Mouse (Mus musculus) lung, adult 2 months (tissue): ENCODE results near the gene Ctnnal1. TPM values are rescaled to one million over a fixed set of nuclear protein-coding genes. Genes with fewer than 3 reads are reported as not detected.

Experiments used
- DNase-seq: peaks from one replicate; pipeline ENCODE4 v3.0.0; 2022
- H3K4me1 ChIP-seq: fragments of 200-500 bp; 2 replicates; pipeline ENCODE4 v1.6.1; 2011; ENCODE audit warnings: low read length; ENCODE audit not compliant: control insufficient read depth, insufficient read depth
- H3K4me3 ChIP-seq: fragments of 200-500 bp; replicated peaks from 2 replicates; pipeline ENCODE3; 2011; ENCODE audit warnings: low read depth, mild to moderate bottlenecking, control low read depth, low read length; ENCODE audit errors: extremely low read depth
- CTCF ChIP-seq: fragments of 200-500 bp; IDR thresholded peaks from 2 replicates; pipeline ENCODE4 v1.5.1; 2011; ENCODE audit warnings: mild to moderate bottlenecking, low read length, control low read depth; ENCODE audit not compliant: insufficient read depth
- POLR2A ChIP-seq: fragments of 200-500 bp; IDR thresholded peaks from 2 replicates; pipeline ENCODE4 v1.6.1; 2011; ENCODE audit warnings: low read depth, mild to moderate bottlenecking, control low read depth, low read length, borderline replicate concordance; ENCODE audit errors: extremely low read depth
- WGBS: fragments of 180-500 bp; shearing (Covaris S2); methylation state at CpG from one replicate; pipeline ENCODE4 v1.1.7; 2018; 5-methylcytosine and 5-hydroxymethylcytosine counted together
- polyA plus RNA-seq: library from polyadenylated mRNA; depleted of rRNA; stranded (reverse); fragments of >200 nt; gene quantifications from 2 replicates; pipeline ENCODE4 v1.2.3, GENCODE M21; 2012; rRNA removed

Ctnnal1 gene
- polyA plus RNA-seq, result 4.4 and 8.8 TPM in 2 replicates

GRCm38 (mm10) chr4:56865003-56865511, at the start of gene Ctnnal1:
Gene Ctnnal1, minus strand, starts transcription at chr4:56865188.
- TF ChIP-seq CTCF, result no peak
- peak; percentile 16; the same call in 1 of the 2 replicates for TF ChIP-seq POLR2A
- WGBS, result 1% methylated on average over 45 of the region's 45 CpGs
- DNase-seq, result peak; percentile 88
- Histone ChIP-seq H3K4me3 (peak within 1 kb of the TSS; percentile 68), H3K4me1 (peaks cover 5% of the 10 kb centered on the region)

GRCm38 (mm10) chr4:56914761-56915160, 49.8 kb upstream of the Ctnnal1 start:
- TF ChIP-seq CTCF (no peak), POLR2A (no peak)
- Histone ChIP-seq H3K4me3 (no peak overlapping the region), H3K4me1 (no peaks in the 10 kb centered on the region)
- 94% methylated on average over 1 of the region's 1 CpGs for WGBS
- DNase-seq, result no peak

GRCm38 (mm10) chr4:56914338-56914737, 49.4 kb upstream of the Ctnnal1 start:
- no peak for TF ChIP-seq CTCF
- TF ChIP-seq POLR2A, result no peak
- Histone ChIP-seq H3K4me3 (no peak overlapping the region), H3K4me1 (no peaks in the 10 kb centered on the region)
- no peak for DNase-seq
- WGBS, result 80% methylated on average over 6 of the region's 6 CpGs

GRCm38 (mm10) chr4:56912382-56913001, 47.5 kb upstream of the Ctnnal1 start:
- WGBS, result 88% methylated on average over 7 of the region's 7 CpGs
- no peak overlapping the region for H3K4me3 ChIP-seq
- no peak for TF ChIP-seq CTCF
- no peak for TF ChIP-seq POLR2A
- no peak for DNase-seq
- no peaks in the 10 kb centered on the region for H3K4me1 ChIP-seq

- no peak for DNase-seq
- 88% methylated on average over 3 of the region's 3 CpGs for WGBS
- Histone ChIP-seq H3K4me1 (no peaks in the 10 kb centered on the region), H3K4me3 (no peak overlapping the region)
- TF ChIP-seq POLR2A (no peak), CTCF (no peak)
Observed at GRCm38 (mm10) chr4:56909568-56909967, 44.6 kb upstream of the Ctnnal1 start.

GRCm38 (mm10) chr4:56907671-56908070, 42.7 kb upstream of the Ctnnal1 start:
- DNase-seq, result no peak
- TF ChIP-seq POLR2A, result no peak
- TF ChIP-seq CTCF, result no peak
- no peaks in the 10 kb centered on the region for H3K4me1 ChIP-seq
- 70% methylated on average over 5 of the region's 5 CpGs for WGBS
- no peak overlapping the region for H3K4me3 ChIP-seq

- TF ChIP-seq POLR2A (no peak), CTCF (no peak)
- Histone ChIP-seq H3K4me1 (no peaks in the 10 kb centered on the region), H3K4me3 (no peak overlapping the region)
- DNase-seq, result no peak
- 89% methylated on average over 3 of the region's 3 CpGs for WGBS
Observed at GRCm38 (mm10) chr4:56906926-56907325, 41.9 kb upstream of the Ctnnal1 start.

- Histone ChIP-seq H3K4me1 (no peaks in the 10 kb centered on the region), H3K4me3 (no peak overlapping the region)
- WGBS, result 87% methylated on average over 5 of the region's 5 CpGs
- no peak for DNase-seq
- no peak for TF ChIP-seq POLR2A
- TF ChIP-seq CTCF, result no peak
Observed at GRCm38 (mm10) chr4:56905507-56905906, 40.5 kb upstream of the Ctnnal1 start.

- Histone ChIP-seq H3K4me3 (no peak overlapping the region), H3K4me1 (no peaks in the 10 kb centered on the region)
- TF ChIP-seq CTCF (no peak), POLR2A (no peak)
- WGBS, result 90% methylated on average over 2 of the region's 2 CpGs
- no peak for DNase-seq
Observed at GRCm38 (mm10) chr4:56901671-56902070, 36.7 kb upstream of the Ctnnal1 start.

- TF ChIP-seq POLR2A (no peak), CTCF (no peak)
- 91% methylated on average over 8 of the region's 8 CpGs for WGBS
- H3K4me3 ChIP-seq, result no peak overlapping the region
- no peaks in the 10 kb centered on the region for H3K4me1 ChIP-seq
- no peak for DNase-seq
Observed at GRCm38 (mm10) chr4:56899216-56899615, 34.2 kb upstream of the Ctnnal1 start.

- WGBS, result 71% methylated on average over 3 of the region's 3 CpGs
- Histone ChIP-seq H3K4me3 (no peak overlapping the region), H3K4me1 (no peaks in the 10 kb centered on the region)
- no peak for DNase-seq
- peak; percentile 22; the same call in 1 of the 2 replicates for TF ChIP-seq CTCF
- no peak for TF ChIP-seq POLR2A
Observed at GRCm38 (mm10) chr4:56897511-56897910, 32.5 kb upstream of the Ctnnal1 start.
